Mouse (Mus musculus): ENCODE data around the gene Josd2. TPM values are rescaled to one million over a fixed set of nuclear protein-coding genes. Genes with fewer than 3 reads are reported as not detected.

Gene Josd2
- polyA plus RNA-seq, 1 experiment, result 9.7 TPM

- Histone ChIP-seq H3K9ac (ENCODE audit: low read depth, poor library complexity, severe bottlenecking) (no peak overlapping the region), H3K36me3 (ENCODE audit: control insufficient read depth, insufficient read depth, low read length, poor library complexity, severe bottlenecking) (no peaks in the 10 kb centered on the region), H3K27ac (ENCODE audit: insufficient read depth, low read length) (no peak overlapping the region), H3K27me3 (ENCODE audit: control insufficient read depth, insufficient read depth, low read length, poor library complexity, severe bottlenecking) (peaks cover 3% of the 10 kb centered on the region; the same call in 1 of the 2 replicates), H3K4me3 (ENCODE audit: low read depth, low read length) (no peak overlapping the region), H3K9me3 (replicated peaks; ENCODE audit: control insufficient read depth, insufficient read depth, low read length, poor library complexity, severe bottlenecking) (no peaks in the 10 kb centered on the region), H3K4me1 (ENCODE audit: control insufficient read depth, insufficient read depth, low read length) (peaks cover 14% of the 10 kb centered on the region)
- TF ChIP-seq POLR2A (IDR thresholded peaks at IDR 0.05; ENCODE audit: insufficient read depth, low read length) (no peak), EP300 (IDR thresholded peaks at IDR 0.05; ENCODE audit: insufficient read depth, low read depth, low read length) (peak; percentile 92), CTCF (IDR thresholded peaks at IDR 0.05; ENCODE audit: low read depth, low read length) (peak; percentile 97)
Observed at GRCm38 (mm10) chr7:44484841-44485571, 17.2 kb downstream of the Josd2 start.

GRCm38 (mm10) chr7:44485572-44486195 is 17.9 kb downstream of the Josd2 start:
- no peak overlapping the region for H3K4me3 ChIP-seq (ENCODE audit: low read depth, low read length)
- TF ChIP-seq EP300 (IDR thresholded peaks at IDR 0.05; ENCODE audit: insufficient read depth, low read depth, low read length) (no peak), POLR2A (IDR thresholded peaks at IDR 0.05; ENCODE audit: insufficient read depth, low read length) (no peak), CTCF (IDR thresholded peaks at IDR 0.05; ENCODE audit: low read depth, low read length) (no peak)
- H3K27ac ChIP-seq (ENCODE audit: insufficient read depth, low read length), result 0 out of 2 replicates have a peak overlapping the region, but pooled peaks have one; percentile 14
- peaks cover 14% of the 10 kb centered on the region for H3K4me1 ChIP-seq (ENCODE audit: control insufficient read depth, insufficient read depth, low read length)
- no peaks in the 10 kb centered on the region; the same call in 1 of the 2 replicates for H3K27me3 ChIP-seq (ENCODE audit: control insufficient read depth, insufficient read depth, low read length, poor library complexity, severe bottlenecking)
- no peak overlapping the region for H3K9ac ChIP-seq (ENCODE audit: low read depth, poor library complexity, severe bottlenecking)
- no peaks in the 10 kb centered on the region for H3K36me3 ChIP-seq (ENCODE audit: control insufficient read depth, insufficient read depth, low read length, poor library complexity, severe bottlenecking)
- no peaks in the 10 kb centered on the region for H3K9me3 ChIP-seq (replicated peaks; ENCODE audit: control insufficient read depth, insufficient read depth, low read length, poor library complexity, severe bottlenecking)

DNA sequence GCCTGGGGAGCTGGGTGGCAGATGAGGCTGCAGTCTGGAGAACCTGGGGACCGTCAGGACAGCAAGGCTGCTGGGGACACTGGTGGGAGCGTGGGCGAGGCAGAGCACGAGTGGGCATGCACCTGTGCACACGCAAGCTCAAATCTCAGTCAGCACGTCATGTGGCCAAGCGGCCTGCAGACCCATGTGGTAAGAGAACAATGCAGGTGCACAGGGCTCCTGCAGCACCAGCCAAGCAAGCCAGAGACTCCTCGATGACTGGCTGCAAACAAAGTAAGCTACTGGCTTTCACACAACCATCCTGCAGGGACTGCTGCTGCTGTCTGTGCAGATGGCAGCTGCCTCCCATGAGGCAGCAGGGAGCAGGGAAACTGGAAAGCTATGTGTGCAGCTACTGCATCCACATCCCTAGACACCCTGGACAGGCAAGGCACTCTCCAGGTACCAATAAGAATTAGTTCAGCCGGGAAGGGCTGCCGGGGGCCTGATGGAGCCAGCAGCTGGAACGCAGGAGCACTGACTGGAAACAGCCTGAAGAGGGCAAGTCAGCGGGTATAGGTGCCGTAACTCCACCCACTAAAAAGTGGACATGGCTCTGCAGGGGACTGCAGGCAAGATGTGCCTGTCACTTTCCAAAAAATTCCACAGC is 19.3 kb downstream of the Josd2 start:
- no peaks in the 10 kb centered on the region for H3K27me3 ChIP-seq (ENCODE audit: control insufficient read depth, insufficient read depth, low read length, poor library complexity, severe bottlenecking)
- no peaks in the 10 kb centered on the region for H3K36me3 ChIP-seq (ENCODE audit: control insufficient read depth, insufficient read depth, low read length, poor library complexity, severe bottlenecking)
- no peak for TF ChIP-seq CTCF (IDR thresholded peaks at IDR 0.05; ENCODE audit: low read depth, low read length)
- TF ChIP-seq EP300 (IDR thresholded peaks at IDR 0.05; ENCODE audit: insufficient read depth, low read depth, low read length), result no peak
- no peak for TF ChIP-seq POLR2A (IDR thresholded peaks at IDR 0.05; ENCODE audit: insufficient read depth, low read length)
- H3K9ac ChIP-seq (ENCODE audit: low read depth, poor library complexity, severe bottlenecking), result no peak overlapping the region
- H3K9me3 ChIP-seq (replicated peaks; ENCODE audit: control insufficient read depth, insufficient read depth, low read length, poor library complexity, severe bottlenecking), result no peaks in the 10 kb centered on the region
- no peak overlapping the region for H3K4me3 ChIP-seq (ENCODE audit: low read depth, low read length)
- peaks cover 14% of the 10 kb centered on the region for H3K4me1 ChIP-seq (ENCODE audit: control insufficient read depth, insufficient read depth, low read length)
- H3K27ac ChIP-seq (ENCODE audit: insufficient read depth, low read length), result no peak overlapping the region

DNA sequence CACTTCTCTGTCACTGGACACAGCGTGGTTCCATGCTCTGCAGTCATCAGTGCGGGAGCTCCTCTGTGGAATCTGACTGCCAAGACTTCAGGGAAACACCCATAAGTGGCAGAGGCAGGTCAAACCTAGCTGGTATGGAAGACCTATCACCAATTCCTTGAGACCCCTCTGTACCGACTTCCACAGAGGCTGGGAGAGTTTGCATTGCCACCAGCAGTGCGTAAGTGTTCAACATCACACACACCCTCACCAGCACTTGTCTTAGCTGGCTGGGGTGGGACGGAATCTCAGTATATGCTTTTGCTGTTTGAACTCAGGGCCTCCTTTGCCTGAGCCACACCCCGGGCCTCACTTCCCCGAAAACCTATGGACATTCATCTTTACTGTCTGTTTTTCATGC is 20.2 kb downstream of the Josd2 start:
- H3K36me3 ChIP-seq (ENCODE audit: control insufficient read depth, insufficient read depth, low read length, poor library complexity, severe bottlenecking), result no peaks in the 10 kb centered on the region
- H3K4me3 ChIP-seq (ENCODE audit: low read depth, low read length), result no peak overlapping the region
- H3K9me3 ChIP-seq (replicated peaks; ENCODE audit: control insufficient read depth, insufficient read depth, low read length, poor library complexity, severe bottlenecking), result no peaks in the 10 kb centered on the region
- H3K4me1 ChIP-seq (ENCODE audit: control insufficient read depth, insufficient read depth, low read length), result peaks cover 14% of the 10 kb centered on the region
- H3K27me3 ChIP-seq (ENCODE audit: control insufficient read depth, insufficient read depth, low read length, poor library complexity, severe bottlenecking), result no peaks in the 10 kb centered on the region
- no peak overlapping the region for H3K27ac ChIP-seq (ENCODE audit: insufficient read depth, low read length)
- no peak overlapping the region for H3K9ac ChIP-seq (ENCODE audit: low read depth, poor library complexity, severe bottlenecking)
- no peak for TF ChIP-seq CTCF (IDR thresholded peaks at IDR 0.05; ENCODE audit: low read depth, low read length)
- no peak for TF ChIP-seq EP300 (IDR thresholded peaks at IDR 0.05; ENCODE audit: insufficient read depth, low read depth, low read length)
- no peak for TF ChIP-seq POLR2A (IDR thresholded peaks at IDR 0.05; ENCODE audit: insufficient read depth, low read length)

DNA sequence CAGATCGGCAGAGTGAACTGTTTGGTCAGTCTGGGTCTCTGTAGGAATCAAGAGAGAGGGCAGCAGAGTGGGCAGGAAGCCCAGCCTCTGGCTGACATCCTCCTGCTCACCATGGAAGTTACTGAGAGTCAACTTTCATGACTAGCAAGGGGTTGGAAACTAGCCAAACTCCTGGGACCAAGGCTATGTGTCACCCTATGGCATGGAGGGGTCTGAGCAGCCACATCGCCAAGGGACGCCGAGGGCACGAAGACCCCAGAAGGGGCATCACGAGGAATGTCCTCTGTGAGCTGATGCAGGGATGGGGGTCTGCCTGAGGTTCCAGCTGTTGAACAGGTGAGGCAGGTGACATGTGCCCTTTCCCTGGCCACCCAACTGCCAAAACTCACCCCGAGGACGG is 20.8 kb downstream of the Josd2 start:
- H3K9ac ChIP-seq (ENCODE audit: low read depth, poor library complexity, severe bottlenecking), result no peak overlapping the region
- peaks cover 14% of the 10 kb centered on the region for H3K4me1 ChIP-seq (ENCODE audit: control insufficient read depth, insufficient read depth, low read length)
- H3K4me3 ChIP-seq (ENCODE audit: low read depth, low read length), result no peak overlapping the region
- H3K27me3 ChIP-seq (ENCODE audit: control insufficient read depth, insufficient read depth, low read length, poor library complexity, severe bottlenecking), result no peaks in the 10 kb centered on the region
- TF ChIP-seq CTCF (IDR thresholded peaks at IDR 0.05; ENCODE audit: low read depth, low read length), result no peak
- TF ChIP-seq EP300 (IDR thresholded peaks at IDR 0.05; ENCODE audit: insufficient read depth, low read depth, low read length), result no peak
- no peak for TF ChIP-seq POLR2A (IDR thresholded peaks at IDR 0.05; ENCODE audit: insufficient read depth, low read length)
- H3K9me3 ChIP-seq (replicated peaks; ENCODE audit: control insufficient read depth, insufficient read depth, low read length, poor library complexity, severe bottlenecking), result no peaks in the 10 kb centered on the region
- no peak overlapping the region for H3K27ac ChIP-seq (ENCODE audit: insufficient read depth, low read length)
- H3K36me3 ChIP-seq (ENCODE audit: control insufficient read depth, insufficient read depth, low read length, poor library complexity, severe bottlenecking), result no peaks in the 10 kb centered on the region
